Mouse (Mus musculus) adrenal gland, adult 10 weeks (tissue): ENCODE results near the gene Chd1. TPM values are rescaled to one million over a fixed set of nuclear protein-coding genes. Genes with fewer than 3 reads are reported as not detected.

ENCODE experiments used
- polyA plus RNA-seq: library from polyadenylated mRNA; stranded (reverse); fragments of 350-450 nt; fragmentation: Illumina TruSeq; extraction: RNeasy Lipid Tissue Mini Kit (QIAGEN cat#74804); gene quantifications from one replicate; pipeline ENCODE4 v1.2.3, GENCODE M21; 2014; ENCODE audit warnings: low read depth, low replicate concordance

Chd1 gene
- polyA plus RNA-seq: 50.8 TPM

GRCm38 (mm10) chr17:15704475-15705300 is at the start of gene Chd1:
Chd1 (plus strand) TSS chr17:15704967.

Other genes starting within 250 kb of the Chd1 start
- 196 TPM for gene Psmb1, start 205.2 kb upstream of the Chd1 start, polyA plus RNA-seq
- gene Tbp, start 205.1 kb upstream of the Chd1 start, polyA plus RNA-seq: 82.2 TPM
- 71.6 TPM for gene Pdcd2, start 177.7 kb upstream of the Chd1 start, polyA plus RNA-seq
- 7.6 TPM for gene Prdm9, start 140.6 kb upstream of the Chd1 start, polyA plus RNA-seq
- gene Rgmb, start 126.1 kb downstream of the Chd1 start, polyA plus RNA-seq: 14.3 TPM